Mouse (Mus musculus): ENCODE measurements at regions not wholly inside any gene's neighbourhood (a gene's known extent, or its start where the extent isn't known, plus 50 kb on each side); places are given as distances from the start of the nearest gene placed in this dataset.

GRCm38 (mm10) chr5:75880088-75880684 is 98.1 kb downstream of the Kdr start:
- DNase-seq (ENCODE audit: low read depth, low spot score), result no peak
- Histone ChIP-seq H3K36me3 (ENCODE audit: control insufficient read depth, insufficient read depth, low read length, poor library complexity, severe bottlenecking) (no peaks in the 10 kb centered on the region), H3K27me3 (ENCODE audit: control insufficient read depth, insufficient read depth, low read length, poor library complexity, severe bottlenecking) (no peaks in the 10 kb centered on the region)

- no peaks in the 10 kb centered on the region for H3K36me3 ChIP-seq (ENCODE audit: control insufficient read depth, insufficient read depth, low read length, poor library complexity, severe bottlenecking)
- DNase-seq (ENCODE audit: low read depth, low spot score), result no peak
Observed at GRCm38 (mm10) chr5:75878361-75878760, 99.9 kb downstream of the Kdr start.

GRCm38 (mm10) chr5:75877609-75877971 is 100.7 kb downstream of the Kdr start:
- no peak for DNase-seq (ENCODE audit: low read depth, low spot score)
- no peaks in the 10 kb centered on the region for H3K36me3 ChIP-seq (ENCODE audit: control insufficient read depth, insufficient read depth, low read length, poor library complexity, severe bottlenecking)
- no peaks in the 10 kb centered on the region for H3K27me3 ChIP-seq (ENCODE audit: control insufficient read depth, insufficient read depth, low read length, poor library complexity, severe bottlenecking)

More at GRCm38 (mm10) chr5:75878361-75878760, 99.9 kb downstream of the Kdr start:
- no peaks in the 10 kb centered on the region for H3K27me3 ChIP-seq (ENCODE audit: control insufficient read depth, insufficient read depth, low read length, poor library complexity, severe bottlenecking)

- H3K36me3 ChIP-seq (ENCODE audit: control insufficient read depth, insufficient read depth, low read length, poor library complexity, severe bottlenecking), result no peaks in the 10 kb centered on the region
- no peak for DNase-seq (ENCODE audit: low read depth, low spot score)
Observed at GRCm38 (mm10) chr5:75876871-75877608, 101.2 kb downstream of the Kdr start.

DNA sequence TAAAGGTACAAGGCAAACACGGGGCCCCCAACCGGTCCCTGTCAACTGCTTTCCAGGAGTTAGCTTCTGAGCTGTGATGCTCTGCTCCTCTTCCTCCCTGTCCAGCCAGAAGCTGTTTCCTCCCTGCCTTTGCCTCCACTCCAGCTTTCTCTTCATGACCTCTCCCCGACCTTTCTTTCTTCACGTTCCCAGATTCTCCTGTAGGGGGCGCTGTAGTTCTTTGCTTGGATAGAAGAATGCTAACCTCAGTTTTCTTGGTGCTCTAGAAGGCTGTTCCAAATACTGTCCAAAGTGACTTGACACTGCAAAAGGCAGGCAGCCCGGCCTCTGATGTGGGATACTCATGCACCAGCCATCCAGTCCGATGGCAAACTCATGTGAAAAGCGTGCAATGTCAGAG is 107.1 kb downstream of the Kdr start:
- H3K27me3 ChIP-seq (ENCODE audit: control insufficient read depth, insufficient read depth, low read length, poor library complexity, severe bottlenecking), result no peaks in the 10 kb centered on the region
- DNase-seq (ENCODE audit: low read depth, low spot score), result peak; percentile 52
- no peaks in the 10 kb centered on the region for H3K36me3 ChIP-seq (ENCODE audit: control insufficient read depth, insufficient read depth, low read length, poor library complexity, severe bottlenecking)

More at GRCm38 (mm10) chr5:75876871-75877608, 101.2 kb downstream of the Kdr start:
- H3K27me3 ChIP-seq (ENCODE audit: control insufficient read depth, insufficient read depth, low read length, poor library complexity, severe bottlenecking), result no peaks in the 10 kb centered on the region

DNA sequence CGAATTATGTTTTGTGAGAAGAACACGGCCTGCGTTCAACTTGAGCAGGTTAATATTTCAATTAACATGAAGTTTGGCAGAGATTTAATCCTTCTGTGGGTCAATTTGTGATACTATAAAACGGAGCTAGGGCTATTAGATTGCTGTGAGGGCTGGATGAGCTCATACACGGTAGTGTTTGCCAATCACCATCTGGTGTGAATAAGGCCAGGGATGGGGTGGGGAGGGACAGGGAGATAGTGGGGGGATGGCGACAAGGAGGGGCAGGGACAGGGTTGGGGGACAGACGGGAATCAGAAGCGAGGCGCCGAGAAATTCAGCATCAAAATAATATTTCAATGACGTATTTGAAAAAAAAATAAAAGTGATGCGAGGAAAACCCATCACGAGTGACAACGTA is 107.6 kb downstream of the Kdr start:
- H3K36me3 ChIP-seq (ENCODE audit: control insufficient read depth, insufficient read depth, low read length, poor library complexity, severe bottlenecking), result no peaks in the 10 kb centered on the region

GRCm38 (mm10) chr5:75869535-75869934 is 108.7 kb downstream of the Kdr start:
- DNase-seq (ENCODE audit: low read depth, low spot score), result no peak
- Histone ChIP-seq H3K36me3 (ENCODE audit: control insufficient read depth, insufficient read depth, low read length, poor library complexity, severe bottlenecking) (no peaks in the 10 kb centered on the region), H3K27me3 (ENCODE audit: control insufficient read depth, insufficient read depth, low read length, poor library complexity, severe bottlenecking) (no peaks in the 10 kb centered on the region)

More for the DNA sequence above, 107.6 kb downstream of the Kdr start:
- no peak for DNase-seq (ENCODE audit: low read depth, low spot score)
- H3K27me3 ChIP-seq (ENCODE audit: control insufficient read depth, insufficient read depth, low read length, poor library complexity, severe bottlenecking), result no peaks in the 10 kb centered on the region

GRCm38 (mm10) chr5:75865096-75865495 is 113.2 kb downstream of the Kdr start:
- Histone ChIP-seq H3K27me3 (ENCODE audit: control insufficient read depth, insufficient read depth, low read length, poor library complexity, severe bottlenecking) (no peaks in the 10 kb centered on the region), H3K36me3 (ENCODE audit: control insufficient read depth, insufficient read depth, low read length, poor library complexity, severe bottlenecking) (no peaks in the 10 kb centered on the region)
- DNase-seq (ENCODE audit: low read depth, low spot score), result no peak

- no peak for DNase-seq (ENCODE audit: low read depth, low spot score)
- H3K36me3 ChIP-seq (ENCODE audit: control insufficient read depth, insufficient read depth, low read length, poor library complexity, severe bottlenecking), result no peaks in the 10 kb centered on the region
- H3K27me3 ChIP-seq (ENCODE audit: control insufficient read depth, insufficient read depth, low read length, poor library complexity, severe bottlenecking), result no peaks in the 10 kb centered on the region
Observed at GRCm38 (mm10) chr5:75863358-75863757, 114.9 kb downstream of the Kdr start.

- DNase-seq (ENCODE audit: low read depth, low spot score), result peak; percentile 43
- no peaks in the 10 kb centered on the region for H3K36me3 ChIP-seq (ENCODE audit: control insufficient read depth, insufficient read depth, low read length, poor library complexity, severe bottlenecking)
Observed at GRCm38 (mm10) chr5:75862630-75862991, 115.6 kb downstream of the Kdr start.

GRCm38 (mm10) chr5:75861916-75862629 is 116.2 kb downstream of the Kdr start:
- Histone ChIP-seq H3K27me3 (ENCODE audit: control insufficient read depth, insufficient read depth, low read length, poor library complexity, severe bottlenecking) (no peaks in the 10 kb centered on the region), H3K36me3 (ENCODE audit: control insufficient read depth, insufficient read depth, low read length, poor library complexity, severe bottlenecking) (no peaks in the 10 kb centered on the region)
- no peak for DNase-seq (ENCODE audit: low read depth, low spot score)

More at GRCm38 (mm10) chr5:75862630-75862991, 115.6 kb downstream of the Kdr start:
- no peaks in the 10 kb centered on the region for H3K27me3 ChIP-seq (ENCODE audit: control insufficient read depth, insufficient read depth, low read length, poor library complexity, severe bottlenecking)

- H3K27me3 ChIP-seq (ENCODE audit: control insufficient read depth, insufficient read depth, low read length, poor library complexity, severe bottlenecking), result no peaks in the 10 kb centered on the region
- no peaks in the 10 kb centered on the region for H3K36me3 ChIP-seq (ENCODE audit: control insufficient read depth, insufficient read depth, low read length, poor library complexity, severe bottlenecking)
- DNase-seq (ENCODE audit: low read depth, low spot score), result no peak
Observed at GRCm38 (mm10) chr5:75859316-75859836, 118.9 kb downstream of the Kdr start.

DNA sequence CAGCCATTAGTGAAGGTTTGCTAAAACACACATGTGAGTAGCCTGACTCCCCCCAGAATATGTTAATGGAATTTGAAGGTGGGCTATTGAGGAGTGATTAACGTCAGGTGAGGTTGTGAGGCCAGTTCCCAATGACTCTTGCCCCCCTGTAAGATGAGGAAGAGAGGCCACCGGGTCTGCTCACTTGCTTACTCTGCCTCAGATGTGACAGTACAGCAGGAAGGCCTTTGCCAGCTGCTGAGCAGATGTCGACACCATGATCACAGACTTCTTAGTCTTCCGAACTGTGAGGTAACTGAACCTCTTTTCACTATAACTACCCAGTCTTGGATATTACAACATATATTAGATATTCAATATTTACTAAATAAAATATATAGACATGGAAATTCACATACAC is 127.4 kb downstream of the Kdr start:
- no peak for DNase-seq (ENCODE audit: low read depth, low spot score)
- Histone ChIP-seq H3K27me3 (ENCODE audit: control insufficient read depth, insufficient read depth, low read length, poor library complexity, severe bottlenecking) (no peaks in the 10 kb centered on the region), H3K36me3 (ENCODE audit: control insufficient read depth, insufficient read depth, low read length, poor library complexity, severe bottlenecking) (no peaks in the 10 kb centered on the region)

DNA sequence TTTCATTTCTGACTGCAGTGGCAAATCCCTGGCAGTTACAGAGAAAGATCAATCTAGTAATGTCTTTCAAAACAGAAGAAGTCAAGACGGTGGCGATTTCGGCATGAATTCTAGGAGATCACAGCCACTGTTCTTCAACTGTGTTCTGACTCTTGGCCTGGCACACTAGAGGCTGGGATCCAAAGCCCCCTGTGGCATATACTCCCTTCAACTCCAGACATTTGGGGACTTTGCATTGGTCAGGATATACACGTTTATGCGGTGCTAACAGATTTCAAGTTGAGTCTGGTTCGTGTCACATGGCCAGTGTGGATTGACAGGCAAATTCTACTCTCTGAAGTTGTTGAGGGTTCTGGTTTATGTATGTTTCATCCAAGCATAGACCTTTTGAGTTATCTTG is 130.3 kb downstream of the Kdr start:
- no peaks in the 10 kb centered on the region for H3K27me3 ChIP-seq (ENCODE audit: control insufficient read depth, insufficient read depth, low read length, poor library complexity, severe bottlenecking)
- no peak for DNase-seq (ENCODE audit: low read depth, low spot score)
- no peaks in the 10 kb centered on the region for H3K36me3 ChIP-seq (ENCODE audit: control insufficient read depth, insufficient read depth, low read length, poor library complexity, severe bottlenecking)

DNA sequence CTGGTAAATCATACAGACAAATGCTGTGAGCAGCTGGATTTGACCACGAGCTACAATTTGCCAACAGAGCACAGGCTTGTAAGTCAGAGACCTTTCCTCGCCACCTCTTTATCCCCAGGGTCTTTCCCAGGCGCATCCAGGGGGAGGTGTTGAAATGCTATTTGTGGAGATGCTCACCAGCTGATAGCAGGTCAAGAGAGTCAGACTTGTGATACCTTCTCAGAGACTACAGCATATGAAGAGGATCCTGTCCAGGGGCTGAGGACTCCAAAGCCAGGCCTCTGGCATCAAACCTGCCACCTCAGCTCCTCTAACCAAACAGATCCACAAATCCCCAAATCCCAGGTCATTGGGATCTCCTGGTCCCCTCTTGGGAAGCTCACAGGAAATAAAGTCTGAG is 130.9 kb downstream of the Kdr start:
- Histone ChIP-seq H3K27me3 (ENCODE audit: control insufficient read depth, insufficient read depth, low read length, poor library complexity, severe bottlenecking) (no peaks in the 10 kb centered on the region), H3K36me3 (ENCODE audit: control insufficient read depth, insufficient read depth, low read length, poor library complexity, severe bottlenecking) (no peaks in the 10 kb centered on the region)
- no peak for DNase-seq (ENCODE audit: low read depth, low spot score)

Data from splenic B cell, adult 2 months (primary cell).